Mouse (Mus musculus) megakaryocyte, embryonic 14.5 days (primary cell): ENCODE measurements around the gene Myoz2.

Experiments used
- FLI1 ChIP-seq: IDR thresholded peaks from 2 replicates; pipeline ENCODE4 v1.6.1; 2012; ENCODE audit warnings: low read length, inconsistent platforms, mixed read lengths
- GATA1 ChIP-seq: IDR thresholded peaks from 3 replicates; pipeline ENCODE4 v1.6.1; 2012; ENCODE audit warnings: mixed read lengths, low read length, inconsistent platforms, borderline replicate concordance

GRCm38 (mm10) chr3:123080017-123080725 is 45.4 kb upstream of the Myoz2 start:
- TF ChIP-seq GATA1 (no peak), FLI1 (no peak)
